Mouse (Mus musculus): ENCODE data around the gene Tfap2e. TPM values are rescaled to one million over a fixed set of nuclear protein-coding genes. Genes with fewer than 3 reads are reported as not detected.

Gene Tfap2e
- polyA plus RNA-seq, 1 experiment = not detected

- Histone ChIP-seq H3K4me1 (ENCODE audit: control insufficient read depth, insufficient read depth, low read length) (peaks cover 5% of the 10 kb centered on the region; the same call in 1 of the 2 replicates), H3K4me3 (ENCODE audit: insufficient read depth, low read length) (no peak overlapping the region), H3K27ac (ENCODE audit: insufficient read depth, low read length) (no peak overlapping the region)
- TF ChIP-seq POLR2A (IDR thresholded peaks at IDR 0.05; ENCODE audit: extremely low read depth, insufficient read depth, low read length) (no peak), CTCF (IDR thresholded peaks at IDR 0.05; ENCODE audit: extremely low read depth, insufficient read depth, low read length) (no peak)
Observed at GRCm38 (mm10) chr4:126746194-126746840, 10.3 kb upstream of the Tfap2e start.

GRCm38 (mm10) chr4:126745506-126746193 lies 9.6 kb upstream of the Tfap2e start:
- H3K4me3 ChIP-seq (ENCODE audit: insufficient read depth, low read length) = no peak overlapping the region
- TF ChIP-seq POLR2A (IDR thresholded peaks at IDR 0.05; ENCODE audit: extremely low read depth, insufficient read depth, low read length) (no peak), CTCF (IDR thresholded peaks at IDR 0.05; ENCODE audit: extremely low read depth, insufficient read depth, low read length) (peak; percentile 55)
- no peak overlapping the region for H3K27ac ChIP-seq (ENCODE audit: insufficient read depth, low read length)
- H3K4me1 ChIP-seq (ENCODE audit: control insufficient read depth, insufficient read depth, low read length) = peaks cover 2% of the 10 kb centered on the region; the same call in 1 of the 2 replicates

- no peak overlapping the region for H3K27ac ChIP-seq (ENCODE audit: insufficient read depth, low read length)
- H3K4me1 ChIP-seq (ENCODE audit: control insufficient read depth, insufficient read depth, low read length) = 0 out of 2 replicates have a peak, but pooled peaks cover 2% of the 10 kb centered on the region
- no peak overlapping the region for H3K4me3 ChIP-seq (ENCODE audit: insufficient read depth, low read length)
- TF ChIP-seq CTCF (IDR thresholded peaks at IDR 0.05; ENCODE audit: extremely low read depth, insufficient read depth, low read length) (no peak), POLR2A (IDR thresholded peaks at IDR 0.05; ENCODE audit: extremely low read depth, insufficient read depth, low read length) (no peak)
Observed at GRCm38 (mm10) chr4:126744831-126745230, 8.8 kb upstream of the Tfap2e start.

GRCm38 (mm10) chr4:126743713-126744112 lies 7.7 kb upstream of the Tfap2e start:
- Histone ChIP-seq H3K4me3 (ENCODE audit: insufficient read depth, low read length) (no peak overlapping the region), H3K4me1 (ENCODE audit: control insufficient read depth, insufficient read depth, low read length) (no peaks in the 10 kb centered on the region), H3K27ac (ENCODE audit: insufficient read depth, low read length) (no peak overlapping the region)
- TF ChIP-seq POLR2A (IDR thresholded peaks at IDR 0.05; ENCODE audit: extremely low read depth, insufficient read depth, low read length) = no peak
- TF ChIP-seq CTCF (IDR thresholded peaks at IDR 0.05; ENCODE audit: extremely low read depth, insufficient read depth, low read length) = no peak

GRCm38 (mm10) chr4:126742976-126743375 lies 6.9 kb upstream of the Tfap2e start:
- no peak overlapping the region for H3K4me3 ChIP-seq (ENCODE audit: insufficient read depth, low read length)
- TF ChIP-seq POLR2A (IDR thresholded peaks at IDR 0.05; ENCODE audit: extremely low read depth, insufficient read depth, low read length) = no peak
- TF ChIP-seq CTCF (IDR thresholded peaks at IDR 0.05; ENCODE audit: extremely low read depth, insufficient read depth, low read length) = no peak
- H3K4me1 ChIP-seq (ENCODE audit: control insufficient read depth, insufficient read depth, low read length) = no peaks in the 10 kb centered on the region
- no peak overlapping the region for H3K27ac ChIP-seq (ENCODE audit: insufficient read depth, low read length)

- H3K4me1 ChIP-seq (ENCODE audit: control insufficient read depth, insufficient read depth, low read length) = no peaks in the 10 kb centered on the region
- TF ChIP-seq POLR2A (IDR thresholded peaks at IDR 0.05; ENCODE audit: extremely low read depth, insufficient read depth, low read length) (no peak), CTCF (IDR thresholded peaks at IDR 0.05; ENCODE audit: extremely low read depth, insufficient read depth, low read length) (peak; percentile 88)
- no peak overlapping the region for H3K27ac ChIP-seq (ENCODE audit: insufficient read depth, low read length)
- no peak overlapping the region for H3K4me3 ChIP-seq (ENCODE audit: insufficient read depth, low read length)
Observed at GRCm38 (mm10) chr4:126741448-126741847, 5.4 kb upstream of the Tfap2e start.

GRCm38 (mm10) chr4:126739966-126740676 lies 4.1 kb upstream of the Tfap2e start:
- no peaks in the 10 kb centered on the region for H3K4me1 ChIP-seq (ENCODE audit: control insufficient read depth, insufficient read depth, low read length)
- no peak overlapping the region for H3K27ac ChIP-seq (ENCODE audit: insufficient read depth, low read length)
- no peak for TF ChIP-seq POLR2A (IDR thresholded peaks at IDR 0.05; ENCODE audit: extremely low read depth, insufficient read depth, low read length)
- TF ChIP-seq CTCF (IDR thresholded peaks at IDR 0.05; ENCODE audit: extremely low read depth, insufficient read depth, low read length) = peak; percentile 33; the same call in 1 of the 2 replicates
- H3K4me3 ChIP-seq (ENCODE audit: insufficient read depth, low read length) = no peak overlapping the region

- Histone ChIP-seq H3K27ac (ENCODE audit: insufficient read depth, low read length) (no peak overlapping the region), H3K4me3 (ENCODE audit: insufficient read depth, low read length) (no peak overlapping the region)
- no peak for TF ChIP-seq CTCF (IDR thresholded peaks at IDR 0.05; ENCODE audit: extremely low read depth, insufficient read depth, low read length)
- no peak for TF ChIP-seq POLR2A (IDR thresholded peaks at IDR 0.05; ENCODE audit: extremely low read depth, insufficient read depth, low read length)
Observed at GRCm38 (mm10) chr4:126735382-126736000, 549 bp downstream of the Tfap2e start.

GRCm38 (mm10) chr4:126734700-126735381 lies 1.2 kb downstream of the Tfap2e start:
- no peak for TF ChIP-seq POLR2A (IDR thresholded peaks at IDR 0.05; ENCODE audit: extremely low read depth, insufficient read depth, low read length)
- TF ChIP-seq CTCF (IDR thresholded peaks at IDR 0.05; ENCODE audit: extremely low read depth, insufficient read depth, low read length) = no peak
- H3K27ac ChIP-seq (ENCODE audit: insufficient read depth, low read length) = no peak overlapping the region
- no peaks in the 10 kb centered on the region for H3K4me1 ChIP-seq (ENCODE audit: control insufficient read depth, insufficient read depth, low read length)
- H3K4me3 ChIP-seq (ENCODE audit: insufficient read depth, low read length) = no peak overlapping the region

More at GRCm38 (mm10) chr4:126735382-126736000, 549 bp downstream of the Tfap2e start:
- H3K4me1 ChIP-seq (ENCODE audit: control insufficient read depth, insufficient read depth, low read length) = no peaks in the 10 kb centered on the region

Measured in cortical plate, adult 2 months (tissue).